Mouse (Mus musculus): Measurements from ENCODE around the gene Vangl1. TPM values are rescaled to one million over a fixed set of nuclear protein-coding genes. Genes with fewer than 3 reads are reported as not detected.
A peak's percentile ranks its signal among the peaks of the same experiment; 100 is the strongest.

Gene Vangl1
- polyA plus RNA-seq (2016; fragmentation: Nextera tagmentation; extraction: Ambion mirVana) = 11.1 and 15.2 TPM in 2 replicates

DNA sequence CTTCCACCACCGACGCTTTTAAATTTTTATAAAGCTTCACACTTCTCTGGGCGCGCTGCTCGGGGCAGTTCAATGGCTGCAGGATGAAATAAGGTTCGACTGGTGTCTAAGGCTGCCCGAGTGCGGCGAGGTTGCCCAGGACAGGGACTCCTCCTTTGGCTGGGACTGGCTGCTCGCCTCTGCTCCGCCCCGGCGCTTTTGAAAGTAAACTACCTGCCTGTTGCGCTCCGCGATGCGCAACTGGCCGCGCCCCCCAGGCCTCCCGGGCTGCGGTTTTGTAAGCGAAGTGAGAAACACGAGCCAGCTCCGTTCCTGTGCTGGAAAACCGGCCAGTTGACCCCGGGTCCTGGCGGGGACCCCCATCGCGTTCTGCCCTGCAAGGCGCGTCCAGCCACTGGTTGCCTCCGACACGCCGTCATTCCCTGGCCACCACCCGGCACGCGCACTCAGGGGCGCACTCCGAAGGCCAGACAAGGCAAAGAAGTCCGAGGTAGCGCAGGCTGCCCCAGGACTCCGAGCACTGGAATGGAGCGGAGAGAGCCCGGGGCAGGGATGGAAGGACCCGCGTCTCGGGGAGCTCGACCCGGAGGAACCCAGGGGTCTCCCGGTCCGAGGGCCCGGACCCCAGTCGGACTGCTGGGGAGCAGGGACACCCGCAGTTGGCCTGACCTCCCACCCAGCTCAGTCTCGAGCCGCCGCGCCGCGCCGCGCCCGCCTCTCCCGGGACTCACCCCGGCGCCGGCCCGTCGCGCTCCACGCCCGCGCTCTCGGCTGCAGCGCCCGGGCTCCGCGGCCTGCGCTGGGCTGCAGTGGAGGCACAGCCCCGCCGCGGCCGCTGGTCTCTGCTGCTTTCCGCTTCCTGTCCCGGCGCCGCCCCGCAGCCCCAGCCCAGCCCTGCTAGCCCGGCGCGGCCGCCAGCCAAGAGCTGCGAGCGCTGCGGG, at the start of gene Vangl1:
TSS of gene Vangl1 (minus strand) at position 913 of the 941 bp plus-strand sequence.
- peaks cover 22% of the 10 kb centered on the region for H3K4me1 ChIP-seq

DNA sequence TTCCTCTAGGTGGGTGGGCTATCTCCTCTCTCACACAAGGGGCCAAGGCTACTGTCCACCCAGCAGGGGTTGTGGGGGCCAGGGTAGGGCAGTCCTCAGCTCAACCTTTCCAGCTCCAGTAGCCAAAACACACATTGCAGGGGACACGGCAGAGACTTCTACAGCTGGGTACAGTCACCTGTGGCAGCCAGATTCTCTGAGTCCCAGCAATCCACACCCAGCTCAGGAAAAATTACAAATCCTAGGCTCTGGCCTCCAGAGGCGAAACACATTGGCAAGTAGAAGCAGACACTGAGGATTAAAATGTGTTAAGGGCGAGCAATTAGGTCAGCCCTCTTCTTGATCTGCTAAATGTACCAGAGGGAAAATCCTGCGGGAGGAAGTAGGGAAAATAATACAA, 49.1 kb upstream of the Vangl1 start:
- no peak for ATAC-seq (ENCODE audit: low FRiP score)
- 0 out of 2 replicates have a peak, but pooled peaks cover 3% of the 10 kb centered on the region for H3K4me1 ChIP-seq
- no peaks in the 10 kb centered on the region for H3K27me3 ChIP-seq
- H3K27ac ChIP-seq = no peak overlapping the region
- 68% methylated on average over 4 of the region's 4 CpGs for WGBS
- no peaks in the 10 kb centered on the region for H3K9me3 ChIP-seq (replicated peaks)
- H3K9ac ChIP-seq = no peak overlapping the region
- H3K4me2 ChIP-seq (replicated peaks) = no peak overlapping the region
- H3K4me3 ChIP-seq = no peak overlapping the region
- no peaks in the 10 kb centered on the region for H3K36me3 ChIP-seq

More for the DNA sequence above, at the start of gene Vangl1:
- WGBS = 0% methylated on average over 80 of the region's 95 CpGs
- Histone ChIP-seq H3K9ac (peak within 1 kb of the TSS; percentile 67), H3K27me3 (peaks cover 52% of the 10 kb centered on the region), H3K4me2 (replicated peaks) (peak within 1 kb of the TSS; percentile 94), H3K27ac (peak within 1 kb of the TSS; percentile 62), H3K4me3 (peak within 1 kb of the TSS; percentile 59), H3K9me3 (replicated peaks) (no peaks in the 10 kb centered on the region), H3K36me3 (no peaks in the 10 kb centered on the region)
- ATAC-seq (ENCODE audit: low FRiP score) = peak; percentile 79

DNA sequence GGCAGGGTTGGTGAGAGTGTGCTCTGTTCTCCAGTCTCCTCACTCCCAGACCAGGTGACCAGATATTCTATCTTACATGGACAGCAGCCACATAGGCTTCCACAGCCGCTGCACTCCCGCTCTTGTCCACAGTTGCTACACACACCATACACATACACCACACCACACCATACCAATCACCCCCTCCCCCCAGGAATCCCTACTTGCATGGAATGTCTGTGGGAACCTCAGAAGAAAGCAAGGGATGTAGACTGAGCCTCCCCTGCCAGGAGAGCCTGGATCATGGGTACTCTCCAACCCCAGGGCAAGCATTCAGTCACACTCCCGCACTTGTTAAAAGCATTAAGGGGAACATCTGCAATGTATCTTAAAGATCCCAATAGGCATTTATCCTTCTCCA, 48.4 kb upstream of the Vangl1 start:
- no peak overlapping the region for H3K4me3 ChIP-seq
- H3K27me3 ChIP-seq = no peaks in the 10 kb centered on the region
- no peak overlapping the region for H3K27ac ChIP-seq
- no peak overlapping the region for H3K9ac ChIP-seq
- 0 out of 2 replicates have a peak, but pooled peaks cover 3% of the 10 kb centered on the region for H3K4me1 ChIP-seq
- 73% methylated on average over 3 of the region's 3 CpGs for WGBS
- ATAC-seq (ENCODE audit: low FRiP score) = no peak
- no peaks in the 10 kb centered on the region for H3K9me3 ChIP-seq (replicated peaks)
- H3K4me2 ChIP-seq (replicated peaks) = no peak overlapping the region
- H3K36me3 ChIP-seq = no peaks in the 10 kb centered on the region

DNA sequence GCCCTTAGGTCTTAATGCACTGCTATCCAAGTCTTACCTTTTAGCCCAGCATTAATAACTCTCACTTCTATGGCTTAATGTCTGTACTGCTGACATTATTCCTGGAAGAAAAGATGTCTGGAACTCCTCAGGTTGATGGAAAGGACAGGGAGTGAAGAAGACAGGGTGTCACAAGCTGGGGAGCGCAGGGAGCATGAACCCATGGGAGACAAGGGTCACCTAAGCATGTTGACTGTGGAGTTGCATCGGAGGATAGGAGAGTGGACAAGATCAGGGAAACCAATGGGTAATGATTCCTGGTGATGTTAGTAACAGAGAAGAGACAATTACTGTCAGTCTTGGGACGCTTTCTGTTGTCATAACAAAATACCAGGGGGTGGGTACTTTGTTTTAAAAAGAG, 46.4 kb upstream of the Vangl1 start:
- ATAC-seq (ENCODE audit: low FRiP score) = no peak
- 94% methylated on average over 3 of the region's 3 CpGs for whole genome bisulfite sequencing

DNA sequence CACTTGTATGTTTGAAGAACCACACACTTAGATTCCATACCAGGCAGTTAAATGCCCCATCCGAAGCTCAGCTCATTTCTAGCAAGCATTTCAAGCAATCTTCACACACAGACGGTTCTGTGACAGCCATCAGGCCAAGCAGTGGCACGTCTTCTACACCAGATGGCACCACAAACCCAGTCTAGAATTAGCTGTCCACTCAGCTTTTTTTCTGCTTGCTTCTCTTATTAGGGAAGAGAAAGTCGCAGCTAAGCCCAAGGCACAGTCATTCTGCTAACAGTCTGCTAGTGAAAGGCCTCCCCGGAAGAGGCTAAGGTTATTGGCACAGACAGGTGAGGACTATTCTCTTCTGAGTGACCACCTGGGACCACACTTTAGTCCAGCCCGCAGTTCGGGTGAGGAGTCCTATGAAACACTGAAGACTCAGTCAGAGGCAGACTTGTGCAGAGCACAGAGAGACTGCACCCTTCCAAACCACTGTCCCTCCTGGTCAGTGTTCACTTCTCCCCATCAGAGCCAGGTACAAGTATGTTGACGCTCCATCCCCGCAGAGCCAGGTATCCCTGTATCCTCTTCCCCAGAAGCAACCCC, 45.0 kb upstream of the Vangl1 start:
- Histone ChIP-seq H3K9ac (no peak overlapping the region), H3K4me2 (replicated peaks) (no peak overlapping the region), H3K4me1 (0 out of 2 replicates have a peak, but pooled peaks cover 3% of the 10 kb centered on the region), H3K36me3 (no peaks in the 10 kb centered on the region), H3K27me3 (no peaks in the 10 kb centered on the region), H3K27ac (no peak overlapping the region), H3K4me3 (no peak overlapping the region), H3K9me3 (replicated peaks) (no peaks in the 10 kb centered on the region)
- WGBS = 63% methylated on average over 9 of the region's 9 CpGs
- ATAC-seq (ENCODE audit: low FRiP score) = peak; percentile 50

More for the DNA sequence above, 46.4 kb upstream of the Vangl1 start:
- Histone ChIP-seq H3K4me1 (0 out of 2 replicates have a peak, but pooled peaks cover 3% of the 10 kb centered on the region), H3K9ac (no peak overlapping the region), H3K4me2 (replicated peaks) (no peak overlapping the region), H3K4me3 (no peak overlapping the region), H3K36me3 (no peaks in the 10 kb centered on the region), H3K27ac (no peak overlapping the region), H3K27me3 (no peaks in the 10 kb centered on the region), H3K9me3 (replicated peaks) (no peaks in the 10 kb centered on the region)

DNA sequence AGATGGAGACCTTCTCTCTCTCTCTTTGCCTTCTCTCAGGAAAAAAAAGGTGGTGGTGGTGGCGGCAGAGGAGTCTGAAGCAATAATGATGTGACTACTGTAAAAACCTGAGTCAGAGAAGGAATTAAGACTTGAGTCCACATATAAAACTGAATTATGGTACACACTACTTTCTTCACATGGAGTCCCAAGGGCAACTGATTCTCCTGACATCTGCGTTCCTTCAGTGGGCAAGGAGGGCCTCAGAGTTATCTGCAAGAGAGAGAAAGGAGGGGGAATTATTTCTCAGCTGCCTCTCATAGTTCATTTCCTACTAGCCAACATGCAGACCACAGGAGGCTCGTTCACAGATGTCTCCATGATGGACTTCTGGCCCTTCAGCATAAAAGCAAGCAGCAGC, 40.1 kb upstream of the Vangl1 start:
- no peak overlapping the region for H3K4me2 ChIP-seq (replicated peaks)
- H3K4me1 ChIP-seq = no peaks in the 10 kb centered on the region
- no peak for ATAC-seq (ENCODE audit: low FRiP score)
- WGBS = 87% methylated on average over 3 of the region's 3 CpGs
- no peaks in the 10 kb centered on the region for H3K9me3 ChIP-seq (replicated peaks)
- H3K36me3 ChIP-seq = no peaks in the 10 kb centered on the region
- H3K4me3 ChIP-seq = no peak overlapping the region
- no peak overlapping the region for H3K9ac ChIP-seq
- no peak overlapping the region for H3K27ac ChIP-seq
- no peaks in the 10 kb centered on the region for H3K27me3 ChIP-seq

DNA sequence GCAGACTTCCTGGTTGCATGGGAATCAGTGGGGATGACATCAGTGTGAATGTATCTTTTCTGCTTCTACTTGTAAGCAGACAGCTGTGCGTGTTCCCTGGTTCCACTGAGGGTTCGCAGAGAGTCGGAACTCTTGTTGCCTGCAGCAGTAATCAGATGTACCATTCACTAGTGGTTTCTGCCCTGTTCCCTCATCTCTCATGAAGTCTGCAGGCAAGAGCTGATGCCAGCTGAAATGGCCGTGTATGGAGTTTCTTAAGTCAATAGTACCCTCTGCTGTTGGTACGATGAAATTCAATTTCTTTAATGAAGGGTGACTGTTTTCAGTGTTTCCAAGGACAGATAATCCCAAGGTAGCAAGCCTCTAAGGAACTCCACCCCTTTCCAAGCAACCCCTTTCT, 38.4 kb upstream of the Vangl1 start:
- ATAC-seq (ENCODE audit: low FRiP score) = no peak
- 59% methylated on average over 5 of the region's 5 CpGs for WGBS
- Histone ChIP-seq H3K9me3 (replicated peaks) (0 out of 2 replicates have a peak, but pooled peaks cover 8% of the 10 kb centered on the region), H3K4me1 (no peaks in the 10 kb centered on the region), H3K4me3 (no peak overlapping the region), H3K27me3 (no peaks in the 10 kb centered on the region), H3K27ac (no peak overlapping the region), H3K36me3 (no peaks in the 10 kb centered on the region), H3K9ac (no peak overlapping the region), H3K4me2 (replicated peaks) (no peak overlapping the region)

DNA sequence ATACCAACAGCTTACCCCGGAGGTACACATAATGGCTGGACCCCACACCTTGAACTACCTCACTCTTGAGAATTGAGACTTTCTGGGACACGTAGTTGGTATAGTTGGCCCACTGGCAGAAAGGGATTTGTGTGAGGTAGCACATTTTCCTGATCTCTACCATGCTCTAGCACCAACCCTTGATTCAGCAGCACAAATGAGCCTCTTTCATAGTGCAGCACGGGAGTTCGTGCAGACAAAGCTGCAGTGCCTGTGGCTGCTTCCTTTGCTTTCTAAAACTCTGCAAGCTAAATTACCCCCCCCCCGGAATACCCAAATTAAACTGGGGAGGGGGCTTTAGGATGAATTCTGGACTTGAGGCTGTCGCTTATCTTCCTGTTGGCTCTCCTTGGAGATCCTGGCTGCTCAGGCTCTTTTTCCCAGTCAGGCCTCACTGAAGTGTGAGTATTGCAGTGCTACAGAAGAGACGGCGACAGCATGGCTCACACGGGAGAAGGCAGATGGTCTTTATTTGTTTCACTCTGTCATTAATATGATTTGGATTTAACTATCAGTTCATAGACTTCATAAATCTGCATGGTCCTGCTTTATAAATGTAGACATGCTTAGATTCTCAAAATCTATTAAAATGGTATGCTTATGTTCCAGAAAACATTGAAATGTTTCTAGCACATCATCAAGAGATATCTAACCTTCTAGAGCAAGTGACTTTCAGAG, 27.1 kb upstream of the Vangl1 start:
- H3K4me2 ChIP-seq (replicated peaks) = no peak overlapping the region
- H3K36me3 ChIP-seq = no peaks in the 10 kb centered on the region
- H3K9ac ChIP-seq = no peak overlapping the region
- no peaks in the 10 kb centered on the region for H3K4me1 ChIP-seq
- no peaks in the 10 kb centered on the region; the same call in 1 of the 2 replicates for H3K9me3 ChIP-seq (replicated peaks)
- H3K27ac ChIP-seq = no peak overlapping the region
- WGBS = 88% methylated on average over 9 of the region's 9 CpGs
- no peak overlapping the region for H3K4me3 ChIP-seq
- H3K27me3 ChIP-seq = no peaks in the 10 kb centered on the region
- ATAC-seq (ENCODE audit: low FRiP score) = no peak

DNA sequence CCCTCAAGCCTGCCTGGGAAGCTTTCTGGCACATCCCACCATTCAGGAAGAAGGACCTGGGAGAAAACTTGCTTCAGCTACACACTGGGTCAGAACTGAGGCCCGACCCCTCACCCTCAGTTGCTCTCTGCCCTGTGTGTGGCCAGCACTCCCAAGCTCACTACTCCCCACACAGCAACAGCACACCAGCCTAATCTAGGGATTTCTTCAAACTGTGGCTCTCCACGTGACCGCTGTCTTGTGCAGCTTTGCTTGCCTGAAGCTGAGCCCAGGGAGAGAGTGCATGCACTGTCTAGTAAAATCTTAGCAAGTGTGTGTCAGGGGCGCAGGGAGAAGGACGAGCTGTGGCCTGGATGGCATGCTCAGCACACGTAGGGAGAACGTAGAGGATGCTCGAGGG, 18.3 kb upstream of the Vangl1 start:
- Histone ChIP-seq H3K4me2 (replicated peaks) (no peak overlapping the region), H3K4me3 (no peak overlapping the region), H3K27ac (no peak overlapping the region), H3K9me3 (replicated peaks) (no peaks in the 10 kb centered on the region; the same call in 1 of the 2 replicates), H3K27me3 (no peaks in the 10 kb centered on the region), H3K9ac (no peak overlapping the region), H3K36me3 (no peaks in the 10 kb centered on the region), H3K4me1 (no peaks in the 10 kb centered on the region)
- ATAC-seq (ENCODE audit: low FRiP score) = no peak
- 84% methylated on average over 8 of the region's 8 CpGs for WGBS

DNA sequence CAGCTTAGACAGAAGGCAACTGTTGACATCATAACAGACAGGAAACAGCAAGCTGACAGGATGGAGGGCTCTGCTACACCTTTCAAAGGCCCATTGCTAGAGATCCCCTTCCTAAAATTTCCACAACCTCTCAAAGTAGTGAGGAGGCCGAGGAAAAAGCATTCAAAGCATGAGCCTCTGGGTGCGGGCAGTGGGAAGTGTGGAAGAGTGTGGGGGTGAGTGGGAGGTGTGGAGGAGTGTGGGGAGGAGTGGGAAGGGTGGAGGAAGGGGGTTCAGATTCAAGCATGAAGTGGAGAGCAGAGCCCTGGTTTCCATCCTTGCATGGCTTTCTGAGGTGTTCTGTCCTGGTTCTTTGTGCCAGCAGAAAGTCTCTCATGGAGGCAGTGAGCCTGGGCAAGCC, 13.8 kb upstream of the Vangl1 start:
- no peak overlapping the region for H3K4me3 ChIP-seq
- no peaks in the 10 kb centered on the region; the same call in 1 of the 2 replicates for H3K9me3 ChIP-seq (replicated peaks)
- ATAC-seq (ENCODE audit: low FRiP score) = no peak
- H3K4me1 ChIP-seq = no peaks in the 10 kb centered on the region
- H3K36me3 ChIP-seq = no peaks in the 10 kb centered on the region
- H3K27ac ChIP-seq = no peak overlapping the region
- H3K27me3 ChIP-seq = no peaks in the 10 kb centered on the region
- H3K9ac ChIP-seq = no peak overlapping the region
- WGBS = 94% methylated on average over 2 of the region's 2 CpGs
- H3K4me2 ChIP-seq (replicated peaks) = no peak overlapping the region

DNA sequence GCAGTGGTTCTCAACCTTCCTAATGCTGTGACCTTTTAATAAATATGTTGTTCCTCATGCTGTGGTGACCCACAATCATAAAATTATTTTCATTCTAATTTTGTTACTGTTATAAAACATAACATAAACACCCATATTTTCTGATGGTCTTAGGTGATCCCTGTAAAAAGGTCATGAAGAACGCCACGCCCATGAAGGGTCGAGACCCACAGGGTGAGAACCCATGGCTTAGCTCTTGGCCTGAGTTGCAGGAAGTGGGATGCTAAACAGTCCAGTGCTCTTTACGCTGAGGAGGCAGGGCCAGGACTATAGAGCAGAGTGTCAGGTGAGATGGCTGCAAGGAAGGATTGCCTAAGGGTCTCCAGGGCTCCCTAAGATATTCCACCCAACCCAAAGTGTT, 10.2 kb upstream of the Vangl1 start:
- Histone ChIP-seq H3K9me3 (replicated peaks) (no peaks in the 10 kb centered on the region; the same call in 1 of the 2 replicates), H3K4me3 (no peak overlapping the region), H3K27me3 (no peaks in the 10 kb centered on the region), H3K27ac (no peak overlapping the region), H3K4me2 (replicated peaks) (no peak overlapping the region), H3K9ac (no peak overlapping the region), H3K36me3 (no peaks in the 10 kb centered on the region), H3K4me1 (no peaks in the 10 kb centered on the region)
- WGBS = 90% methylated on average over 4 of the region's 4 CpGs
- ATAC-seq (ENCODE audit: low FRiP score) = no peak

DNA sequence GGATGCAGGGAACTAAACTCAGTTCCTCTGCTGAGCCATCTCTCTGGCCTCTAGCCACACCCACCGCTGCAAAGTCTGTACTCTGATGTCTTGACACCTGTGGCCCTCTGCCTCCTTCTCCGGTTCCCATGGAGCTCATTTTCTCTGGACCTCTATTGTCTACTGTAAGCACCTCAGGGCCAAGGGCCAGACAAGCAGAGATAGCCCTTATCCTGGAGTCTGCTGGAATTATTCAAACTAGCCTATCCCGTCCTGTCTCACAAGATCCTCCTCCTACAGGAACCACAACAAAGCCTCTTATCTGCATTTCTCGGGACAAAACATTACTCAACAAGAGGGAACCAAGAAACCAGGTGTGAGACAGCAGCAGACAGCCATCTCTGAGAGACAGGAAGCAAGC, 9.8 kb upstream of the Vangl1 start:
- Histone ChIP-seq H3K4me1 (no peaks in the 10 kb centered on the region), H3K27ac (no peak overlapping the region), H3K36me3 (no peaks in the 10 kb centered on the region), H3K9me3 (replicated peaks) (no peaks in the 10 kb centered on the region; the same call in 1 of the 2 replicates), H3K4me2 (replicated peaks) (no peak overlapping the region), H3K27me3 (no peaks in the 10 kb centered on the region), H3K9ac (no peak overlapping the region), H3K4me3 (no peak overlapping the region)
- WGBS = 68% methylated on average over 4 of the region's 4 CpGs
- no peak for ATAC-seq (ENCODE audit: low FRiP score)
